Mouse (Mus musculus) stomach, embryonic 14.5 days (tissue): ENCODE measurements around the gene Triobp. TPM values are rescaled to one million over a fixed set of nuclear protein-coding genes. Genes with fewer than 3 reads are reported as not detected.
A peak's percentile ranks its signal among the peaks of the same experiment; 100 is the strongest.

Experiments used
- ATAC-seq: fragments of 200-750 bp; cut with Nextera tagmentation; 2 replicates; pipeline ENCODE4 v1.8.0; 2017; ENCODE audit warnings: low read depth, moderate TSS enrichment; ENCODE audit not compliant: insufficient number of reproducible peaks, insufficient read depth, low FRiP score
- H3K27ac ChIP-seq: fragments of 300-500 bp; sonication (generic); 2 replicates; pipeline ENCODE4 v1.5.1; 2014; ENCODE audit warnings: mild to moderate bottlenecking, low read length, moderate library complexity, mixed read lengths
- H3K27me3 ChIP-seq: fragments of 300-500 bp; sonication (generic); 2 replicates; pipeline ENCODE4 v1.6.1; 2014; ENCODE audit warnings: low read length, control low read depth, mixed read lengths; ENCODE audit not compliant: control insufficient read depth, insufficient read depth
- H3K36me3 ChIP-seq: fragments of 300-500 bp; sonication (generic); 2 replicates; pipeline ENCODE4 v1.6.1; 2014; ENCODE audit warnings: mild to moderate bottlenecking, control low read depth, low read length, moderate library complexity, mixed read lengths; ENCODE audit not compliant: control insufficient read depth, insufficient read depth
- H3K4me1 ChIP-seq: fragments of 300-500 bp; sonication (generic); 2 replicates; pipeline ENCODE4 v1.6.1; 2014; ENCODE audit warnings: low read length, control low read depth, mixed read lengths; ENCODE audit not compliant: control insufficient read depth, insufficient read depth
- H3K4me2 ChIP-seq: fragments of 300-500 bp; sonication (generic); replicated peaks from 2 replicates; pipeline ENCODE4 v1.6.1; 2014; ENCODE audit warnings: low read depth, low read length, control low read depth
- H3K4me3 ChIP-seq: fragments of 300-500 bp; sonication (generic); 2 replicates; pipeline ENCODE4 v1.5.1; 2014; ENCODE audit warnings: low read depth, low read length, control low read depth
- H3K9ac ChIP-seq: fragments of 300-500 bp; sonication (generic); replicated peaks from 2 replicates; pipeline ENCODE4 v1.6.1; 2014; ENCODE audit warnings: low read depth, mild to moderate bottlenecking, control low read depth, low read length, moderate library complexity, mixed read lengths
- H3K9me3 ChIP-seq: fragments of 300-500 bp; sonication (generic); 2 replicates; pipeline ENCODE4 v1.6.1; 2016; ENCODE audit warnings: low read depth, low read length, control low read depth; ENCODE audit not compliant: control insufficient read depth
- WGBS: fragments of 180-500 bp; shearing (Covaris S2); extraction: QIAGEN DNeasy Blood & Tissue Kit; methylation state at CpG from one replicate; pipeline ENCODE4 v1.1.7; 2014; 5-methylcytosine and 5-hydroxymethylcytosine counted together
- polyA plus RNA-seq: library from polyadenylated mRNA; unstranded; fragments of >200 nt; fragmentation: Nextera tagmentation; extraction: Ambion mirVana; gene quantifications from 2 replicates; pipeline ENCODE4 v1.2.1, GENCODE M21; 2014

Gene Triobp
- polyA plus RNA-seq, 1 experiment from 2014 or later, result 50.2 TPM

DNA sequence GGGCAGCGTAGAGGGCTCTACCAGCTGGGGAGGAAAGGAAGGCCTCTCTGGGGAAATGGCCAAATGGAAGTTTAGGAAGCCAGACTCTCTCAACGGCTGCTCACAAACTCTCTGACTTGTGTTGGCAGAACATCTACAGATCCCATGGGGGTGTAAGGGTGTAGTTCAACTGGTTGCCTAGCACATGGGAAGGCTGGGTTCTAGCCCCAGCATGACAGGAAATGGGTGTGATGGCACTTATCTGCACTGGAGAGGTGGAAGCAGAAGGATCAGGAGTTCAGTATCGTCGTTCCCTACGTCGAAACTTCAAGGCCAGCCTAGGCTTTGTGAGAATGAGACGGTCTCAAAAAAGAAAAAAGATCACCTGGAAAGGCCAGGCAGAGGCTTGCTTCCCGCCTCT is 38.5 kb upstream of the Triobp start:
- no peak overlapping the region for H3K4me2 ChIP-seq
- H3K9ac ChIP-seq, result no peak overlapping the region
- 88% methylated on average over 8 of the region's 8 CpGs for WGBS
- H3K9me3 ChIP-seq, result no peaks in the 10 kb centered on the region
- no peak overlapping the region for H3K27ac ChIP-seq
- no peaks in the 10 kb centered on the region for H3K4me1 ChIP-seq
- no peak overlapping the region for H3K4me3 ChIP-seq
- ATAC-seq, result no peak
- peaks cover 74% of the 10 kb centered on the region for H3K36me3 ChIP-seq
- no peaks in the 10 kb centered on the region for H3K27me3 ChIP-seq

- 33% methylated on average over 9 of the region's 9 CpGs for WGBS
Measured at GRCm38 (mm10) chr15:78912040-78912439, 35.5 kb upstream of the Triobp start.

DNA sequence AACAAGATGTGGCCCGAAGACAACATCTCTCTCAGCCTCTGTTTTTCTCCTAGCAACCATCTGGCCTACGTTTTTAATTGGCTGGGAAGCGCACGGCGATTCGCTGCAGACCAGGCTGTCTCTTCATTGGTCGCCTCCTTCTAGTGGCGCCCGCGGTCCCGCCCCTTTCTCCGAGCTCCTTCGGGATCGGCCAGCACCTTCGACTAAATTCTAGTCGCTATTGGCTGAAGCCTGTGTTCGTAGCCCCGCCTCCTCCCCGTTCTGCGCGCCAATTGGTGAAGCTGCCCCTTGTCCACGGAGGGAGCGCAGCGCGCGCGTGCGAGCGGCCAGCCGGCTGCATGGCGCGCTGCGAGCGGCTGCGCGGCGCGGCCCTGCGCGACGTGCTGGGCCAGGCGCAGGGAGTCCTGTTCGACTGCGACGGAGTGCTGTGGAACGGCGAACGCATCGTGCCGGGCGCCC is 33.9 kb upstream of the Triobp start, which contains the start of gene Pdxp:
Pdxp (plus strand) TSS at position 288 of the 459 bp plus-strand sequence.
- Histone ChIP-seq H3K27ac (peak within 1 kb of the TSS; percentile 91), H3K9me3 (no peaks in the 10 kb centered on the region), H3K4me3 (peak within 1 kb of the TSS; percentile 70), H3K36me3 (peaks cover 34% of the 10 kb centered on the region), H3K9ac (peak within 1 kb of the TSS; percentile 74), H3K4me1 (peaks cover 19% of the 10 kb centered on the region), H3K27me3 (no peaks in the 10 kb centered on the region), H3K4me2 (peak within 1 kb of the TSS; percentile 97)
- peak; percentile 91 for ATAC-seq
- WGBS, result under 1% methylated on average over 50 of the region's 51 CpGs

More at GRCm38 (mm10) chr15:78912040-78912439, 35.5 kb upstream of the Triobp start:
- peaks cover 19% of the 10 kb centered on the region for H3K4me1 ChIP-seq
- H3K9ac ChIP-seq, result no peak overlapping the region
- no peak for ATAC-seq
- no peak overlapping the region for H3K4me3 ChIP-seq
- peaks cover 46% of the 10 kb centered on the region for H3K36me3 ChIP-seq
- H3K27ac ChIP-seq, result no peak overlapping the region
- no peaks in the 10 kb centered on the region for H3K27me3 ChIP-seq
- H3K9me3 ChIP-seq, result no peaks in the 10 kb centered on the region
- no peak overlapping the region for H3K4me2 ChIP-seq

GRCm38 (mm10) chr15:78914091-78914822 is 33.3 kb upstream of the Triobp start:
- ATAC-seq, result peak; percentile 47
- Histone ChIP-seq H3K9me3 (no peaks in the 10 kb centered on the region), H3K4me2 (peak overlapping the region; percentile 97), H3K36me3 (peaks cover 30% of the 10 kb centered on the region), H3K4me1 (peaks cover 19% of the 10 kb centered on the region), H3K9ac (peak overlapping the region; percentile 74), H3K27me3 (no peaks in the 10 kb centered on the region), H3K27ac (peak overlapping the region; percentile 91), H3K4me3 (peak overlapping the region; percentile 70)
- WGBS, result 0% methylated on average over 72 of the region's 87 CpGs

DNA sequence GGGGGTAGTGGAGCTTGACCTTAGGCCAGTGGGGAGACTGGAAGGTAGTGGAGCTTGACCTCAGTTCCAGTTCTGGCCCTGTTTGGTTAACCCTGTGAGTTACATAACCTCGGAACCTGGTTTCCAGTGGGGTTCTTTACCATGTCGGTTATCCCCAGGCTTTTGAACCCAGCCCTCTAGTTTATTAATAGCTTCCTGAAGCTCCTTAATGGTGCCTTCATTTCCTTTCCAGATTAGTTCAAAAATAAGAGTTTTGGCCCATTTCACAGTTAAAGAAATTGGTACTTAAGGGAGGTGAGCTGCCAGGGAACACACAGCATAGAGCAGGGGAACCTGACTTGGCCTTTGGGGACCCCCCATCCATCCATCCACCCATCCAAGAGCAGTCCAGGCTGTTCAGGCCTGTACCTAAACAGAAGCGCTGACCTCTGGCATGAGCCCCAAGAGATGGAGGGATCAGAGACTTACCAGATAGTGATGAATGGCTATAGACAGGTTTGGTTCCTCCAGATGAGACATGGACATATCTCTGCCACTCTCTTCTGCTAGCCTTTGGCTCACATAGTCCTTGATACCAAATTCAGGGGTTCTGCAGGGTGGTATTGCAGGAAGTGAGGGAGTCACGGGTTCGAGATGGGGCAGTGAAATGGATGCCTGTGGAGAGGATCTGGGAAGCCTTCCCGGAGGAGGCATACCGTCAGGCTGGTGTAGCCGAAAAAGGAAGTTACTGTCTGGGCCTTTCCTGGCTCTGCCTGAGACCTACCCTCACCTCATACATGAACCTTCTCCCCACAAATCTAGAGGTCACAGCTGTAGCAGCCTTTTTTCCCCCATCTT is 32.5 kb upstream of the Triobp start:
- no peaks in the 10 kb centered on the region for H3K27me3 ChIP-seq
- peak overlapping the region; percentile 74 for H3K9ac ChIP-seq
- ATAC-seq, result no peak
- no peaks in the 10 kb centered on the region for H3K9me3 ChIP-seq
- H3K4me2 ChIP-seq, result peak overlapping the region; percentile 97
- H3K4me3 ChIP-seq, result peak overlapping the region; percentile 70
- H3K27ac ChIP-seq, result no peak overlapping the region
- peaks cover 30% of the 10 kb centered on the region for H3K36me3 ChIP-seq
- WGBS, result 48% methylated on average over 8 of the region's 8 CpGs
- peaks cover 19% of the 10 kb centered on the region for H3K4me1 ChIP-seq

GRCm38 (mm10) chr15:78915660-78916017 is 31.9 kb upstream of the Triobp start:
- peaks cover 24% of the 10 kb centered on the region for H3K36me3 ChIP-seq
- no peaks in the 10 kb centered on the region for H3K9me3 ChIP-seq
- peak overlapping the region; percentile 97 for H3K4me2 ChIP-seq
- ATAC-seq, result 0 out of 2 replicates have a peak, but pooled peaks have one; percentile 3
- H3K4me3 ChIP-seq, result peak overlapping the region; percentile 15; the same call in 1 of the 2 replicates
- H3K4me1 ChIP-seq, result peaks cover 19% of the 10 kb centered on the region
- H3K27ac ChIP-seq, result no peak overlapping the region
- H3K9ac ChIP-seq, result no peak overlapping the region; the same call in 1 of the 2 replicates
- WGBS, result 6% methylated on average over 8 of the region's 8 CpGs
- H3K27me3 ChIP-seq, result no peaks in the 10 kb centered on the region

DNA sequence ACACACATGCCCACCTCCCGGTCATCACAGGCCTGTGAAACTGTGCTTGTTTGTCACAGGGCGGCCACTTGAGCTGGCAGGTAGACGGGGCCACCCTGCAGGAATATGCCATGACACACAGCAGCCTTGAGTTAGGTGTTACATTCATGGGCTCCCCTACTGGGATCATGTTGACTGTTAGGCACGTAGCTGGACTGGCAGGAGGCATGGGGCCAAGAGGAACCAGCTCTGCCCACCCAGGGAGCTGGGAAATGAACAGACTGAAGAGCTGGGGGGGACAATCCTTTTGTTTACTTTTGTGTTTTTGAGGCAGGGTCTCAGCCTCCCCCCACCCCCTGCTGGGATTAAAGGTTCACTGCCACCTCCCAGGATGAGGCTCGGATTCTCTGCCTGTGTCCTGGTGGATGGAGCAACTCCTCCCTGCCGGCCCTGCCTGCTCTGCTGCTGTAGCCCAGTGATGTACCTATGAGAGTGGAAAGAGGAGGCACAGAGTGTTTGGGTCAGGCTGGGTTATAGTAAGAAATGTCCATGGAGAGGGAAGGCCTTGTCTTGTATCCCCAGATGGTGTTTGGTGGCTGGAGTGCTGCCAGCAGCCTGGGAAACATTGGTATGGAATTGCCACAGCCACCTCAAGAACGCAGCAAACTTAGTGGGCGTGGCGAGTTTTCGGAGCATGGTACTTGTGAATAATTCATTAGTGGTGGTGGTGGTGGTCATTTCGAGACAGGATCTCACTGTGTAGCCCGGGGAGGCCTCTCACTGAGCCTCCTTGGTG is 31.3 kb upstream of the Triobp start:
- no peak overlapping the region; the same call in 1 of the 2 replicates for H3K9ac ChIP-seq

DNA sequence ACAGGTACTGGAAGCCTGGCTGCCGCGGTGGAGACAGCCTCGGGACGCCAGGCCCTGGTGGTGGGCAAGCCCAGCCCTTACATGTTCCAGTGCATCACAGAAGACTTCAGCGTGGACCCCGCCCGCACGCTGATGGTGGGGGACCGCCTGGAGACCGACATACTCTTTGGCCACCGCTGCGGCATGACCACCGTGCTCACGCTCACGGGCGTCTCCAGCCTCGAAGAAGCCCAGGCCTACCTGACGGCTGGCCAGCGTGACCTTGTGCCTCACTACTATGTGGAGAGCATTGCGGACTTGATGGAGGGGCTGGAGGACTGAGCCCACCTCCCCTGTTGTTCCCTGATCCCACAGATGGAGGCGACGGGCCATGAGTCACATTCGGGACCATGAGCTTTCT is 29.4 kb upstream of the Triobp start:
- 86% methylated on average over 23 of the region's 23 CpGs for WGBS
- Histone ChIP-seq H3K9ac (no peak overlapping the region), H3K4me3 (no peak overlapping the region), H3K36me3 (peaks cover 13% of the 10 kb centered on the region), H3K9me3 (no peaks in the 10 kb centered on the region), H3K4me2 (no peak overlapping the region), H3K4me1 (peaks cover 19% of the 10 kb centered on the region), H3K27me3 (no peaks in the 10 kb centered on the region), H3K27ac (no peak overlapping the region)
- ATAC-seq, result no peak

More for the DNA sequence above, 31.3 kb upstream of the Triobp start:
- H3K36me3 ChIP-seq, result peaks cover 18% of the 10 kb centered on the region
- peak overlapping the region; percentile 97 for H3K4me2 ChIP-seq
- peaks cover 19% of the 10 kb centered on the region for H3K4me1 ChIP-seq
- H3K9me3 ChIP-seq, result no peaks in the 10 kb centered on the region
- H3K27ac ChIP-seq, result no peak overlapping the region
- no peaks in the 10 kb centered on the region for H3K27me3 ChIP-seq
- peak overlapping the region; percentile 15; the same call in 1 of the 2 replicates for H3K4me3 ChIP-seq
- no peak for ATAC-seq
- WGBS, result 67% methylated on average over 12 of the region's 12 CpGs
